Mouse (Mus musculus) CH12.LX (cell line): ENCODE measurements around the gene Fndc9. TPM values are rescaled to one million over a fixed set of nuclear protein-coding genes. Genes with fewer than 3 reads are reported as not detected.

Experiments
- DNase-seq: peaks from one replicate; pipeline ENCODE4 v3.0.0-alpha.2; 2013; ENCODE audit errors: extremely low read depth
- H3K27ac ChIP-seq: 2 replicates; pipeline ENCODE4 v1.5.1; 2012; ENCODE audit warnings: low read depth, mild to moderate bottlenecking, control low read depth, moderate library complexity; ENCODE audit not compliant: insufficient read depth
- H3K27me3 ChIP-seq: replicated peaks from 2 replicates; pipeline ENCODE3; 2012; ENCODE audit warnings: inconsistent platforms
- H3K36me3 ChIP-seq, 2 experiments: replicated peaks in 1 of 2; 2 replicates each; pipeline versions ENCODE3 to v1.6.1; 2012; ENCODE audit warnings: inconsistent platforms in 1 of 2, low read length in 1 of 2, mild to moderate bottlenecking in 1 of 2, mixed read lengths in 1 of 2, moderate library complexity in 1 of 2; ENCODE audit not compliant: control insufficient read depth in 1 of 2, insufficient read depth in 1 of 2
- H3K4me1 ChIP-seq, 2 experiments: 2 replicates each; pipeline ENCODE4 v1.6.1; 2012; ENCODE audit warnings: inconsistent platforms in 1 of 2, moderate library complexity in 1 of 2; ENCODE audit not compliant: insufficient read depth in 2 of 2, control insufficient read depth in 1 of 2
- H3K4me2 ChIP-seq: 2 replicates; pipeline ENCODE4 v1.6.1; 2012; ENCODE audit warnings: low read depth, mild to moderate bottlenecking, control low read depth; ENCODE audit not compliant: poor library complexity, insufficient read depth, severe bottlenecking
- H3K4me3 ChIP-seq, 3 experiments: fragments of 150-350 bp in 1 of 3; sonication (generic) in 1 of 3; replicated peaks in 1 of 3; 2 replicates each; pipeline versions ENCODE3 to v1.5.1; 2011 to 2012; ENCODE audit warnings: low read depth in 2 of 3, low read length in 2 of 3, mild to moderate bottlenecking in 2 of 3, moderate library complexity in 2 of 3, control low read depth in 1 of 3, improper control_type of control experiment in 1 of 3, inconsistent platforms in 1 of 3, mixed read lengths in 1 of 3; ENCODE audit not compliant: poor library complexity in 1 of 3
- H3K79me2 ChIP-seq: replicated peaks from 2 replicates; pipeline ENCODE4 v1.6.1; 2012; ENCODE audit warnings: mild to moderate bottlenecking, moderate library complexity; ENCODE audit not compliant: control insufficient read depth, poor library complexity, insufficient read depth, severe bottlenecking; ENCODE audit errors: extremely low read depth
- H3K9ac ChIP-seq: 2 replicates; pipeline ENCODE4 v1.6.1; 2012; ENCODE audit warnings: low read depth, mild to moderate bottlenecking, control low read depth, moderate library complexity; ENCODE audit not compliant: insufficient read depth
- H3K9me3 ChIP-seq: replicated peaks from 2 replicates; pipeline ENCODE3; 2012; ENCODE audit warnings: low read length, inconsistent platforms, mixed read lengths
- CHD1 ChIP-seq: IDR thresholded peaks from 2 replicates; pipeline ENCODE4 v1.6.1; 2012; ENCODE audit warnings: low read depth, low read length, improper control_type of control experiment, inconsistent platforms
- CTCF ChIP-seq, 2 experiments: IDR thresholded peaks in 1 of 2; conservative IDR thresholded peaks in 1 of 2; 2 replicates each; pipeline ENCODE4 v1.5.1; 2011 to 2012; ENCODE audit warnings: low read depth in 2 of 2, low read length in 2 of 2, improper control_type of control experiment in 1 of 2, inconsistent platforms in 1 of 2, mild to moderate bottlenecking in 1 of 2, moderate library complexity in 1 of 2
- E2F4 ChIP-seq: IDR thresholded peaks from 2 replicates; pipeline ENCODE4 v1.6.1; 2011; ENCODE audit warnings: low read depth, low read length, improper control_type of control experiment; ENCODE audit not compliant: insufficient replicate concordance
- ELF1 ChIP-seq: IDR thresholded peaks from 2 replicates; pipeline ENCODE4 v1.6.1; 2014; ENCODE audit warnings: low read depth, mild to moderate bottlenecking, inconsistent platforms, low read length, improper control_type of control experiment
- ETS1 ChIP-seq: conservative IDR thresholded peaks from 2 replicates; pipeline ENCODE4 v1.6.1; 2012; ENCODE audit warnings: low read depth, mild to moderate bottlenecking, inconsistent platforms, low read length, improper control_type of control experiment, moderate library complexity
- GABPA ChIP-seq: IDR thresholded peaks from 2 replicates; pipeline ENCODE4 v1.6.1; 2012; ENCODE audit warnings: low read depth, low read length, improper control_type of control experiment, inconsistent platforms; ENCODE audit not compliant: insufficient replicate concordance
- HCFC1 ChIP-seq: IDR thresholded peaks from 2 replicates; pipeline ENCODE4 v1.6.1; 2012; ENCODE audit warnings: low read depth, mild to moderate bottlenecking, inconsistent platforms, low read length, improper control_type of control experiment
- IRF4 ChIP-seq: IDR thresholded peaks from 2 replicates; pipeline ENCODE4 v1.6.1; 2014; ENCODE audit warnings: low read depth, mild to moderate bottlenecking, inconsistent platforms, low read length, improper control_type of control experiment
- JUND ChIP-seq: conservative IDR thresholded peaks from 2 replicates; pipeline ENCODE4 v1.6.1; 2011; ENCODE audit warnings: low read depth, low read length, improper control_type of control experiment
- MXI1 ChIP-seq: IDR thresholded peaks from 2 replicates; pipeline ENCODE4 v1.6.1; 2011; ENCODE audit warnings: mild to moderate bottlenecking, low read depth, low read length, improper control_type of control experiment
- MYC ChIP-seq: IDR thresholded peaks from 2 replicates; pipeline ENCODE4 v1.6.1; 2011; ENCODE audit warnings: low read depth, mild to moderate bottlenecking, improper control_type of control experiment, low read length
- NELFE ChIP-seq: IDR thresholded peaks from 2 replicates; pipeline ENCODE4 v1.6.1; 2011; ENCODE audit warnings: low read depth, low read length, improper control_type of control experiment
- NRF1 ChIP-seq: IDR thresholded peaks from 2 replicates; pipeline ENCODE4 v1.6.1; 2014; ENCODE audit warnings: low read depth, mild to moderate bottlenecking, inconsistent platforms, low read length, improper control_type of control experiment, moderate library complexity
- SIN3A ChIP-seq: IDR thresholded peaks from 2 replicates; pipeline ENCODE4 v1.6.1; 2012; ENCODE audit warnings: low read length, improper control_type of control experiment, inconsistent platforms
- TBP ChIP-seq: conservative IDR thresholded peaks from 2 replicates; pipeline ENCODE4 v1.6.1; 2011; ENCODE audit warnings: low read depth, low read length, improper control_type of control experiment
- USF2 ChIP-seq: conservative IDR thresholded peaks from 2 replicates; pipeline ENCODE4 v1.6.1; 2011; ENCODE audit warnings: low read depth, low read length, improper control_type of control experiment
- ZC3H11A ChIP-seq: IDR thresholded peaks from 2 replicates; pipeline ENCODE4 v1.6.1; 2012; ENCODE audit warnings: low read depth, mild to moderate bottlenecking, inconsistent platforms, low read length, improper control_type of control experiment
- ZKSCAN1 ChIP-seq: IDR thresholded peaks from 2 replicates; pipeline ENCODE4 v1.6.1; 2012; ENCODE audit warnings: low read depth, inconsistent platforms, low read length, improper control_type of control experiment, borderline replicate concordance
- ZMIZ1 ChIP-seq: IDR thresholded peaks from 2 replicates; pipeline ENCODE4 v1.6.1; 2012; ENCODE audit warnings: low read depth, mild to moderate bottlenecking, inconsistent platforms, low read length, improper control_type of control experiment
- dilution Hi-C: fragments of 300-500 bp; cut with MboI; formaldehyde crosslinking; loops from 2 replicates; pipeline ENCODE4 v1.14.3; 2020; ENCODE audit warnings: low sequenced_read_pairs; ENCODE audit not compliant: extremely low pct_unique_long_range_greater_than_20kb, extremely low pct_ligation_motif_present
- in situ Hi-C: fragments of 300-500 bp; cut with MboI; formaldehyde crosslinking; loops from 3 replicates; pipeline ENCODE4 v1.14.3; 2019; ENCODE audit warnings: low sequenced_read_pairs, low pct_ligation_motif_present, low pct_unique_long_range_greater_than_20kb, mixed read lengths
- polyA plus RNA-seq: library from polyadenylated mRNA; unstranded; fragments of >175 nt; gene quantifications from 2 replicates; pipeline ENCODE4 v1.2.1, GENCODE M21; 2012; ENCODE audit warnings: low read depth; ENCODE audit not compliant: insufficient read length
- total RNA-seq, 2 experiments: library from RNA; depleted of rRNA; stranded (reverse); fragments of 300-350 nt in 1 of 2; fragments of >200 nt in 1 of 2; gene quantifications; 2 replicates each; pipeline ENCODE4 v1.2.3; 2012 to 2014

Gene Fndc9
- total and polyA plus RNA-seq, 3 experiments, result 3.9 to 12.1 TPM; not detected in 1

DNA sequence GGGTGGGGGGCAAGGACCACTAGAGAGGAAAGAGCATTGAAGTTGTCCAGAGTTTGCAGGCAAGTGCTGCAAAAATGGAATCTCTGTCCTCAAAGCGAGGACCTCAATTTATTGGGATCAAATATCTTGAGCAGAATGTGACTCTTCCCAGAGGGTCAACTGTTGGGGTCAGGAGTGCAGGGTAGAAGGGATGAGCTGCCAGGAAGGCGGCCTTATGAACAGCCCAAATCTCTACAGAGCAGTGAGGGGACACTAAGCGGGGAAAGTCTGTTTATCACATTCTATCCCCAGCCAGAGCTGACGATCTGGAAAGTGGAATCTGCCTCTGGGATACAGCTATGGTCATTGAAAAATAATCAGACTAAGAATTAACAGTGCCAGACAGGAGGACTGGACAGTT lies 41.2 kb upstream of the Fndc9 start:
- H3K9me3 ChIP-seq, result no peaks in the 10 kb centered on the region
- dilution Hi-C loops, result no loop called here
- no peaks in the 10 kb centered on the region for H3K4me1 ChIP-seq
- H3K79me2 ChIP-seq, result no peaks in the 10 kb centered on the region
- TF ChIP-seq TBP (no peak), HCFC1 (no peak), E2F4 (no peak), MXI1 (no peak), ELF1 (no peak), SIN3A (no peak)
- TF ChIP-seq, all 38 proteins: peak for 0
- Histone ChIP-seq H3K27ac (no peak overlapping the region), H3K4me3 (no peak overlapping the region), H3K27me3 (no peaks in the 10 kb centered on the region), H3K36me3 (peaks cover 51 to 67% of the 10 kb centered on the region in 2 experiments), H3K4me2 (no peak overlapping the region), H3K9ac (no peak overlapping the region)
- in situ Hi-C loops, result loop anchor here (10.0 kb wide), 1 partner anchor 159 kb away; no protein-coding TSS in a partner anchor
- no peak for DNase-seq

DNA sequence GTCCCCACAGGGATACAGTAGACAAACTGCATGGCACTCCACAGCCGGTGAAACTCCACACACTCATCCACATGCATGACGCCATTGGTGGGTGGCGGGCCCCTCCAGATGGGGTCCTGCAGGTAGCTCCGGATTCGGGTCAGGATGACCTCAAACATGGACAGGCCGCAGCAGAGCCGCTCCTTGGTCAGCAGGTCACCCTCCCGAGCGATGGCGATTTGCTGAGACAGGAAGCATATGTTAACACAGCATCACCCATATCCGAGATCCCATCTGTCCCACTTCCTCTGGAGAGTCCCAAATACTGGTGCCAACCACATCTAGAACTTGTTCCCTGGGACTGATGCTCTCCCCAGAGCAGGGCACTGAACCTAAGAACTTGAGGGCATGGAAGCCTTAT lies 34.7 kb upstream of the Fndc9 start:
- Histone ChIP-seq H3K4me2 (no peak overlapping the region), H3K4me1 (no peaks in the 10 kb centered on the region), H3K4me3 (no peak overlapping the region), H3K79me2 (no peaks in the 10 kb centered on the region), H3K9ac (no peak overlapping the region), H3K27me3 (no peaks in the 10 kb centered on the region), H3K27ac (no peak overlapping the region), H3K36me3 (peaks cover 90 to 97% of the 10 kb centered on the region in 2 experiments), H3K9me3 (no peaks in the 10 kb centered on the region)
- TF ChIP-seq NELFE (no peak), CHD1 (no peak), TBP (no peak), JUND (no peak), ZMIZ1 (no peak), ETS1 (no peak), GABPA (no peak), USF2 (no peak), MYC (no peak), IRF4 (no peak), NRF1 (no peak), ELF1 (no peak), ZC3H11A (no peak), ZKSCAN1 (no peak), CTCF (conservative IDR thresholded peaks at IDR 0.05 in 1 of 2, IDR thresholded peaks at IDR 0.05 in 1 of 2; ENCODE audit: low read depth in 2 of 2, low read length in 2 of 2) (no peak), MXI1 (no peak)
- dilution Hi-C loops (no loop called here), in situ Hi-C loops (no loop called here)
- no peak for DNase-seq
